Mouse (Mus musculus) lung, adult 2 months (tissue): Measurements from ENCODE around the gene Bace1.

Experiments used
- CTCF ChIP-seq: fragments of 200-500 bp; IDR thresholded peaks from 2 replicates; pipeline ENCODE4 v1.5.1; 2011; ENCODE audit warnings: mild to moderate bottlenecking, low read length, control low read depth; ENCODE audit not compliant: insufficient read depth
- POLR2A ChIP-seq: fragments of 200-500 bp; IDR thresholded peaks from 2 replicates; pipeline ENCODE4 v1.6.1; 2011; ENCODE audit warnings: low read depth, mild to moderate bottlenecking, control low read depth, low read length, borderline replicate concordance; ENCODE audit errors: extremely low read depth

GRCm38 (mm10) chr9:45818406-45819011, 19.9 kb upstream of the Bace1 start:
- TF ChIP-seq POLR2A, result no peak
- no peak for TF ChIP-seq CTCF
